Mouse (Mus musculus) CD8-positive naive resting alpha-beta T cell, adult 2 months (primary cell): ENCODE measurements around the gene Pex19.

Source experiments
- DNase-seq, 2 experiments: peaks; one replicate each; pipeline ENCODE4 v3.0.0; 2022; ENCODE audit warnings: low read depth in 2 of 2, low spot score in 2 of 2

Gene Pex19

GRCm38 (mm10) chr1:172181777-172182176, 55.2 kb downstream of the Pex19 start:
- no peak for DNase-seq

GRCm38 (mm10) chr1:172183056-172183455, 56.5 kb downstream of the Pex19 start:
- no peak for DNase-seq

DNA sequence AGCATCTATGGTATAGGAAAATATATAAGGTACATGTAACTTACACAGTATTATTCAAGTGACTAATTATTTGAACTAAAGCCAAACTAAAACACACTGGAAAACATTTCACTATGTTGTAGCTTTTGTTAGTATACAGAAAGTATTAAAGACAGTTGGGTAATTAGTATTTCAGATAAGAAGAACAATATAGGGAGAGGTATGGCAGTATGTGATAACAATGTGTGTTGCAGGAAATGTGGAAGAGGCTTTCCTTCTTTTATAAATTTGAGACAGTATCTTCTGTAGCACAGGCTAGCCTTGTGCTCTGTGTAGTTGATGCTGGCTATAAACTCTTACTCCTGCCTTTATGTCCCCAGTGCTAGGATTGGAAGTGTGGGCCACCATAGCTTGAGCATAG, 57.4 kb downstream of the Pex19 start:
- DNase-seq, result no peak
